Mouse (Mus musculus): Measurements from ENCODE around the gene Lrsam1. TPM values are rescaled to one million over a fixed set of nuclear protein-coding genes. Genes with fewer than 3 reads are reported as not detected.

The Lrsam1 gene
- polyA plus RNA-seq, 1 experiment: 8.3 TPM

GRCm38 (mm10) chr2:32921235-32921634 lies 40.2 kb downstream of the Lrsam1 start:
- no peak for DNase-seq (ENCODE audit: low read depth in 1 of 2, low spot score in 2 of 2)
- H3K27me3 ChIP-seq (ENCODE audit: control insufficient read depth, insufficient read depth, low read length): no peaks in the 10 kb centered on the region
- H3K4me3 ChIP-seq (ENCODE audit: extremely low read depth, insufficient read depth, insufficient read length): no peak overlapping the region
- TF ChIP-seq CTCF (IDR thresholded peaks at IDR 0.05; ENCODE audit: extremely low read depth, insufficient read depth, insufficient read length, insufficient replicate concordance): no peak
- no peak for TF ChIP-seq POLR2A (IDR thresholded peaks at IDR 0.05; ENCODE audit: low read depth, low read length)
- no peaks in the 10 kb centered on the region for H3K36me3 ChIP-seq (ENCODE audit: control insufficient read depth, insufficient read depth, low read length)
- no peak overlapping the region for H3K27ac ChIP-seq (ENCODE audit: insufficient read depth, low read length)
- H3K4me1 ChIP-seq (ENCODE audit: control insufficient read depth, insufficient read depth, insufficient read length): no peaks in the 10 kb centered on the region; the same call in 1 of the 2 replicates
- WGBS: 74% methylated on average over 7 of the region's 7 CpGs

- DNase-seq (ENCODE audit: low read depth in 1 of 2, low spot score in 2 of 2): no peak
- WGBS: 91% methylated on average over 9 of the region's 9 CpGs
- TF ChIP-seq CTCF (IDR thresholded peaks at IDR 0.05; ENCODE audit: extremely low read depth, insufficient read depth, insufficient read length, insufficient replicate concordance) (no peak), POLR2A (IDR thresholded peaks at IDR 0.05; ENCODE audit: low read depth, low read length) (no peak)
- no peaks in the 10 kb centered on the region for H3K36me3 ChIP-seq (ENCODE audit: control insufficient read depth, insufficient read depth, low read length)
- H3K4me1 ChIP-seq (ENCODE audit: control insufficient read depth, insufficient read depth, insufficient read length): no peaks in the 10 kb centered on the region; the same call in 1 of the 2 replicates
- no peaks in the 10 kb centered on the region for H3K27me3 ChIP-seq (ENCODE audit: control insufficient read depth, insufficient read depth, low read length)
- no peak overlapping the region for H3K4me3 ChIP-seq (ENCODE audit: extremely low read depth, insufficient read depth, insufficient read length)
- H3K27ac ChIP-seq (ENCODE audit: insufficient read depth, low read length): no peak overlapping the region
Measured at GRCm38 (mm10) chr2:32918391-32918790, 43.0 kb downstream of the Lrsam1 start.

- H3K27me3 ChIP-seq (ENCODE audit: control insufficient read depth, insufficient read depth, low read length): no peaks in the 10 kb centered on the region
- TF ChIP-seq CTCF (IDR thresholded peaks at IDR 0.05; ENCODE audit: extremely low read depth, insufficient read depth, insufficient read length, insufficient replicate concordance): no peak
- peak; percentile 18 to 39 for DNase-seq (ENCODE audit: low read depth in 1 of 2, low spot score in 2 of 2)
- no peak overlapping the region for H3K27ac ChIP-seq (ENCODE audit: insufficient read depth, low read length)
- WGBS: 30% methylated on average over 11 of the region's 11 CpGs
- H3K36me3 ChIP-seq (ENCODE audit: control insufficient read depth, insufficient read depth, low read length): no peaks in the 10 kb centered on the region
- H3K4me3 ChIP-seq (ENCODE audit: extremely low read depth, insufficient read depth, insufficient read length): no peak overlapping the region
- H3K4me1 ChIP-seq (ENCODE audit: control insufficient read depth, insufficient read depth, insufficient read length): no peaks in the 10 kb centered on the region; the same call in 1 of the 2 replicates
Measured at GRCm38 (mm10) chr2:32917526-32917925, 43.9 kb downstream of the Lrsam1 start.

GRCm38 (mm10) chr2:32914896-32915295 lies 46.5 kb downstream of the Lrsam1 start:
- Histone ChIP-seq H3K27me3 (ENCODE audit: control insufficient read depth, insufficient read depth, low read length) (no peaks in the 10 kb centered on the region), H3K27ac (ENCODE audit: insufficient read depth, low read length) (peak overlapping the region; percentile 68), H3K4me1 (ENCODE audit: control insufficient read depth, insufficient read depth, insufficient read length) (no peaks in the 10 kb centered on the region; the same call in 1 of the 2 replicates), H3K4me3 (ENCODE audit: extremely low read depth, insufficient read depth, insufficient read length) (no peak overlapping the region), H3K36me3 (ENCODE audit: control insufficient read depth, insufficient read depth, low read length) (no peaks in the 10 kb centered on the region)
- no peak for DNase-seq (ENCODE audit: low read depth in 1 of 2, low spot score in 2 of 2)
- 87% methylated on average over 3 of the region's 3 CpGs for WGBS
- TF ChIP-seq CTCF (IDR thresholded peaks at IDR 0.05; ENCODE audit: extremely low read depth, insufficient read depth, insufficient read length, insufficient replicate concordance): no peak
- no peak for TF ChIP-seq POLR2A (IDR thresholded peaks at IDR 0.05; ENCODE audit: low read depth, low read length)

GRCm38 (mm10) chr2:32914362-32914761 lies 47.1 kb downstream of the Lrsam1 start:
- DNase-seq (ENCODE audit: low read depth in 1 of 2, low spot score in 2 of 2): no peak
- WGBS: 97% methylated on average over 5 of the region's 5 CpGs
- TF ChIP-seq POLR2A (IDR thresholded peaks at IDR 0.05; ENCODE audit: low read depth, low read length): no peak
- no peak for TF ChIP-seq CTCF (IDR thresholded peaks at IDR 0.05; ENCODE audit: extremely low read depth, insufficient read depth, insufficient read length, insufficient replicate concordance)
- no peaks in the 10 kb centered on the region for H3K27me3 ChIP-seq (ENCODE audit: control insufficient read depth, insufficient read depth, low read length)
- H3K36me3 ChIP-seq (ENCODE audit: control insufficient read depth, insufficient read depth, low read length): no peaks in the 10 kb centered on the region
- no peak overlapping the region for H3K4me3 ChIP-seq (ENCODE audit: extremely low read depth, insufficient read depth, insufficient read length)
- H3K4me1 ChIP-seq (ENCODE audit: control insufficient read depth, insufficient read depth, insufficient read length): no peaks in the 10 kb centered on the region; the same call in 1 of the 2 replicates
- peak overlapping the region; percentile 68 for H3K27ac ChIP-seq (ENCODE audit: insufficient read depth, low read length)

- Histone ChIP-seq H3K4me1 (ENCODE audit: control insufficient read depth, insufficient read depth, insufficient read length) (no peaks in the 10 kb centered on the region), H3K27me3 (ENCODE audit: control insufficient read depth, insufficient read depth, low read length) (no peaks in the 10 kb centered on the region), H3K36me3 (ENCODE audit: control insufficient read depth, insufficient read depth, low read length) (no peaks in the 10 kb centered on the region), H3K27ac (ENCODE audit: insufficient read depth, low read length) (no peak overlapping the region), H3K4me3 (ENCODE audit: extremely low read depth, insufficient read depth, insufficient read length) (no peak overlapping the region)
- 37% methylated on average over 19 of the region's 19 CpGs for WGBS
- TF ChIP-seq CTCF (IDR thresholded peaks at IDR 0.05; ENCODE audit: extremely low read depth, insufficient read depth, insufficient read length, insufficient replicate concordance): peak; percentile 100
- no peak for TF ChIP-seq POLR2A (IDR thresholded peaks at IDR 0.05; ENCODE audit: low read depth, low read length)
- DNase-seq (ENCODE audit: low read depth in 1 of 2, low spot score in 2 of 2): peak; percentile 64 to 74
Measured at GRCm38 (mm10) chr2:32912210-32912804, 49.1 kb downstream of the Lrsam1 start.

GRCm38 (mm10) chr2:32911639-32912182 lies 49.7 kb downstream of the Lrsam1 start:
- Histone ChIP-seq H3K27me3 (ENCODE audit: control insufficient read depth, insufficient read depth, low read length) (no peaks in the 10 kb centered on the region), H3K4me1 (ENCODE audit: control insufficient read depth, insufficient read depth, insufficient read length) (no peaks in the 10 kb centered on the region), H3K36me3 (ENCODE audit: control insufficient read depth, insufficient read depth, low read length) (no peaks in the 10 kb centered on the region), H3K27ac (ENCODE audit: insufficient read depth, low read length) (no peak overlapping the region), H3K4me3 (ENCODE audit: extremely low read depth, insufficient read depth, insufficient read length) (no peak overlapping the region)
- 90% methylated on average over 7 of the region's 7 CpGs for WGBS
- no peak for DNase-seq (ENCODE audit: low read depth in 1 of 2, low spot score in 2 of 2)
- TF ChIP-seq CTCF (IDR thresholded peaks at IDR 0.05; ENCODE audit: extremely low read depth, insufficient read depth, insufficient read length, insufficient replicate concordance) (no peak), POLR2A (IDR thresholded peaks at IDR 0.05; ENCODE audit: low read depth, low read length) (no peak)
